Mouse (Mus musculus) cerebellum, postnatal 25 days (tissue): Measurements from ENCODE around the gene Shroom3.
A peak's percentile ranks its signal among the peaks of the same experiment; 100 is the strongest.

Experiments
- DNase-seq, 2 experiments: peaks; one replicate each; pipeline ENCODE4 v3.0.0; 2021; ENCODE audit warnings: mixed read lengths in 2 of 2

The Shroom3 gene

GRCm38 (mm10) chr5:92858104-92858503 is 174.9 kb downstream of the Shroom3 start:
- DNase-seq: peak in 1 of 2 experiments; percentile 13

- DNase-seq: no peak
Observed at GRCm38 (mm10) chr5:92858576-92858975, 175.3 kb downstream of the Shroom3 start.

- no peak for DNase-seq
Observed at GRCm38 (mm10) chr5:92861416-92862112, 178.3 kb downstream of the Shroom3 start.

GRCm38 (mm10) chr5:92865090-92865489 is 181.9 kb downstream of the Shroom3 start:
- no peak for DNase-seq

- DNase-seq: no peak
Observed at GRCm38 (mm10) chr5:92866546-92866945, 183.3 kb downstream of the Shroom3 start.

DNA sequence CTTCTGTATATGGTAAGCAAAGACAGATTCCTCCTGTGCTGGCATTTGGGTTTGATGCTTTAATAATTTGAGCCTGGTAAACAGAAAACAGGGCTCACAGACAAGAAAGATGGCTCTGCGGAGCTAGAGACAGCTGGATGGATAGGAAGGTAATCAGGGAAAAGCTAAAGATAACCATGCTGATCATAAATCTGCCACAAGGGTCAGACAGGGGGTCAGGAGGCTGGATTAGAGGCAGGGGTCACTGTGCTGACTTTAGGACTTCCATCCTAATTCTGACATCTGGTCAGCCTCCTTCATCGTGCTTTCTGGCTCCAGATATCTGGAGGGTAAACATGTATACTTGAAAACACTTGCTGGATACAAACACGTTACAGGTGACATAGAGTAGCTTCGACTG is 184.0 kb downstream of the Shroom3 start:
- DNase-seq: no peak

DNA sequence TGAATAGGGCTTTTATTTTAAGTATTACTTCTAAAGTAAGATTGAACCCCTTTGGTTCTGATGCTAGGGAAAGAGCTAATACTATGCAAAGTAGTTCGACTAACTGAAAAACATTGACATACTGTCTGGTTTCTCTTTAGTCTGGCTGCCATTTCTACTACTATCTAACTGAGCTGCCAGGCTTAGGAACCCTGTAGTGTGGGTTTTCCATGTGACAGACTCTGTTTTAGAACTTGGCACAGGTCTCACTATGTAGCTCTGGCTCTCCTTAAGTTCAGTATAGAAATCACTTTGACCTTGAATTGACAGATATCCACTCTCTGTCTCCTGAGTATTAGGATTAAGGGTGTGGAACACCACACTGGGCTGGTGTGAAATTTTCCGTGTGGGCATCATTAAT is 185.0 kb downstream of the Shroom3 start:
- DNase-seq: no peak

DNA sequence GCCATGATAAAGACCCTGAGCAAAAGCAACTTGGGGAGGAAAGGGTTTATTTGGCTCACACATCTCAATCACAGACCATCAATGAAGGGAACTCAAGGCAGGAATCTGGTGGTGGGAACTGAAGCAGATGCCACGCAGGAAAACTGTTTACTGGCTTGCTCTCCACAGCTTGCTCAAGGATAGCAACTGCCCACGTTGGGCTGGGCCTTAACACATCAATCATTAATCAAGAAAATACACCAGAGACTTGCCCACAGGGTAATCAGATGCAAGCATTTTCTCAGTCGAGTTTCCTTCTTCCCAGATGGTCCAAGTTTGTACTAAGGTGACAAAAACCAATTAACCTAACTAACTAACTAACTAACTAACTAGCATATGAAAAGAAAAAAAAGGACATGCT is 187.8 kb downstream of the Shroom3 start:
- no peak for DNase-seq

- DNase-seq: no peak
Observed at GRCm38 (mm10) chr5:92872182-92872581, 188.9 kb downstream of the Shroom3 start.

DNA sequence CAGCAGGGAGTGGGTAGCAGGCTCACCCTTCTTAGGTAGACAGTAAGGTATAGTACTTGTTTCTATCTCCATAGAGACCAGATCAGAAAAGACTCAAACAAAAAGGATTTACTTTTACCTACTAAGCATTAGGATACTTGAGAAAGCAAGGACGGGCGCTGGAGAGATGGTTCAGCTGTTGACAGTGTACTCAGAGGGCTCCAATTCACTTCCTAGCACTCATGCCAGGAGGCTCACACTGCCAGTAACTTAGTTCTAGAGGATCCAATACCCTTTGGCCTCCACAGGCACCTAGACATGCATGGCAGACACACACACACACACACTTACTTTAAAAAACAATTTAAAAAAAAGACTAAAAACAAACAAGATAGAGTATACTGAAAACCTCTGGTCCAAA is 189.8 kb downstream of the Shroom3 start:
- DNase-seq: no peak

DNA sequence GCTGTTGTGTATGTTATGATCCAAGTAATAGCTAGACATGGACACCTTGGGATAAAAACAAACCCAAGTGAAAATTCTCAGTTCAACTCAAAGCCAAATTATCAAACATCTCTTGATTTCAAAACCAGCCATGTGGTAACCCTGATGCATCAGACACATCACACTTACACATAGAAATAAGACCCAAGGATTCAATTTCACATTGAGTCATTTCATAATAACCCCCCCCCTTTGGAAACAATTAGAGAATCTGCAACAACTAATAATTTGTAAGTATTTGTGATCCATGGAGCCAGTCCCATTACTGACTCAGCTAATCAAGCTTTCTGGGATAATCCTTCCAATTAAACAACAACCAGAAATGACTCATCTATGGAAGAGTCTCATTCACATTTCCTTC is 190.3 kb downstream of the Shroom3 start:
- no peak for DNase-seq

DNA sequence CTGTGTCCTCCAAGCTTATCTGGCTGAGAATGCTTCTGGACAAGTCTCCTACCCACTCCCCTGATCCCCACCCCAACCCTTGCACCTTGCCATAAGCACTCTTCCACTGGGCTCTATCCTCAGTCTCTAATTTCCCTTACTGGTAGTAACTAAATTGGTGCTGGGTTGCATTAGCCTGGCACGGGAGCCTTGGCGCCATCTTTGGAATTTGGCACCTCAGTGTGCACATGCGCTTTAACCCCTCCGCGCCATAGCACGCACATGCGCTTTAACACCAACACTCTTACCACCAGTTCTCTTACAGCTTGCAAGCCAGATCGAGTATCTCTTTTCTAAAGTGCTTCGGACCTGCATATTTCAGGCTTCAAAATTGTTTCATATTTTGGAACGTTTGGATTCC is 192.6 kb downstream of the Shroom3 start:
- no peak for DNase-seq

DNA sequence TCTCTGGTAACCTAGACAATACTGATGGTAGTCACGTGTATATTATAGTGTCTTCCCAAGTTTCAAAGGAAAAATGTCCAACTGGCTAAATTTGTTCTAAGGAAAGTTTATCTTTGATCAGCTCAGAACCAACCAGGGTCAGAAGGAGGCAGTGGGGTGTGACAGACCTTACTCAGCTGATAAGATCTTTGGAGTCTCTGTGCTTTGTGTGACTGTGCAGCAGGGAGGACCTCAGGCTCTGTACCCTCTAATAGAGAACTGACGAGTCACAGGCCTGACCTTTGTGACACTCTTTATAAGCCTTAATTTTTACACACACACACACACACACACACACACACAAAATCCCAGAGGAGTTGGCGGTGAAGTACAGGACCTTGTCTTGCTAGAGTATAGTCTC is 193.9 kb downstream of the Shroom3 start:
- no peak for DNase-seq

DNA sequence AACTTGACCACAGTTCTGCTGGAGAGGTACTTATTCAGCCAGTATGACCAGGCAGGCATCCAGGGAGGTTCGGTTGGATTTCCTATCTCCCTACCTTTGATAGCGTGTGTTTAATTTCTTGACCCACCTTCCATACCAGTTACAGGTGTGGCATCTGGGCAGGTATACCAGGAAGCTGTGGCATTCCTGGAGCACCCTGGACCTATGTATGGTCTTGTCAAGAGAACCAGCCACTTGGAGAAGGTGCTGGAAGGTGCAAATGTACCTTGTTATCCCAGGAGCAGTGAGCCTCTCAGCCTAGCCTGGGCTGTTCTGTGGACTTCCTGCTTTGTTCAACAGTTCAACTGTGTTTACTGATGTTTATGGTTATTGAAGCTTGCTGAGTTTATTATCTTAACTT is 197.2 kb downstream of the Shroom3 start:
- DNase-seq: no peak

GRCm38 (mm10) chr5:92880893-92881292 is 197.7 kb downstream of the Shroom3 start:
- no peak for DNase-seq

- no peak for DNase-seq
Observed at GRCm38 (mm10) chr5:92886141-92886540, 202.9 kb downstream of the Shroom3 start.

- DNase-seq: no peak
Observed at GRCm38 (mm10) chr5:92887501-92887900, 204.3 kb downstream of the Shroom3 start.

- DNase-seq: no peak
Observed at GRCm38 (mm10) chr5:92888628-92889241, 205.5 kb downstream of the Shroom3 start.

GRCm38 (mm10) chr5:92890902-92891301 is 207.7 kb downstream of the Shroom3 start:
- DNase-seq: no peak

DNA sequence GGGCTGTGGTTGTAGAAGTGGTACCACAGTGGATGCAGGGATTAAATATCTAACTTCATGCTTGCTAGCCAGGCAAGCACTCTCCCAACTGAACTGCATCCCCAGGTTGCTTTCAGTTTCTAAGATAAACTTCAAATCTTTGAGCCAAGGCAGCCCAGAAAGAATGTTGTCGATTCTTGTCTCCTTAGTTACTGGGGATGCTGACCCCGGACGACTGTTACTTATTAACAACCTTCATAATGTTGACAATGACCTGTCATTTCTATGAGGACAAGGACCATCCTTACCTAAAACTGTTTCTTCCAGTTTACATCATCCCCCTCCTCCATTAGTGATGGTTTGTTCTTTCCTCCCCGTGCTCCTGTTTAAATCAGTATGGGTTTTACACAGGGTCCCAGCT is 210.0 kb downstream of the Shroom3 start:
- no peak for DNase-seq

- DNase-seq: no peak
Observed at GRCm38 (mm10) chr5:92893711-92894110, 210.5 kb downstream of the Shroom3 start.

DNA sequence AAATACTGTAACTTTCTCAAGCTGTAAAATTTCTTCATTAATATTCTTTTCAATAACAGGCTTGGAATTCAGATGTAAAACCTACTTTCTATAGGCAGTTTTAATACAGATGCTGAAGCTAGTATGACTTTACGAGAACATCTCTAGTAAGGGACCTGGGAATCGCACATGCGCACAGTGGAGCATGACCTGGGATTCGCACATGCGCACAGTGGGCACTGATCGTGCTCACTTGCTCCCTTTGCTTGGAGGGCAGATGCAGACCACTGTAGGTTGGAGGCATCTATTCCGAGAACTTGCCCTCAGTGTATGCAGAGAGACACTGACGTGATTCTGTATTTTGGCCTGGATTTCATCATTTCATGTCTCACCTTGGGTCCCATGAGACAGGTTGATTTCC is 212.6 kb downstream of the Shroom3 start:
- no peak for DNase-seq

DNA sequence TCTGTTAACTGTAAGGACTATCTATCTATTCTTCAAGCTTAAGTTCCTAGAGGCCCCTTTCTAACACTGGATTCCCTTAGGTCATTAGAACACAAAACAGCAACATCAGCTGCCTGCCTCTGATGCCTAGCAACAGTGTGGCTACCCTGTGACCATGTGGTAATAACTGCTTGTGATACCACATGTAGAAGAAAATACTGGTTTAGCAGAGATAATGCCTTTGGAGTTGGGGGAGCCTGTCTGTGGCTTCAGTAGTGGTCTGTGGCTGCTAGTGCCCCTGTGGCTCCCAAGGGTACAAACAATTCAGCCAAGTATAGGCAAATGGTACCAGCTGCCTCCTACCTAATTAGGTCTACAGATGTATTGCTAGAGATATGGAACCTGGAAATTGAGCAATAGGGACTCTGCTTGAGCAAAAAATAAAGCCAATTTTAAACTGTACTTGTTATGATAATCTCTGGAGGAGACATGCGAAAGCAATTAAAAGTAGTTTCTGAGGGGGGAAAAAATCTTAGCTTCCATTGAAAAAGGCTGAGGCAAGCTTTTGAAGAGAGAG is 213.6 kb downstream of the Shroom3 start:
- DNase-seq: no peak
